Mouse (Mus musculus) kidney, adult 2 months (tissue): ENCODE results near the gene Chp1. TPM values are rescaled to one million over a fixed set of nuclear protein-coding genes. Genes with fewer than 3 reads are reported as not detected.
"Not testable (repeated sequence)": the region's sequence is repeated elsewhere in the genome, so short reads cannot be mapped to it uniquely, and the experiment has no call there.

ENCODE experiments used
- DNase-seq: peaks from one replicate; pipeline ENCODE4 v3.0.0; 2021
- H3K27ac ChIP-seq: fragments of 200-500 bp; 2 replicates; pipeline ENCODE4 v1.5.1; 2012; ENCODE audit warnings: low read depth, low read length, control low read depth, inconsistent platforms; ENCODE audit not compliant: insufficient read depth
- H3K27me3 ChIP-seq: fragments of 200-500 bp; replicated peaks from 2 replicates; pipeline ENCODE4 v1.6.1; 2012; ENCODE audit warnings: mild to moderate bottlenecking, moderate library complexity, low read length, inconsistent platforms; ENCODE audit not compliant: control insufficient read depth, insufficient read depth
- H3K36me3 ChIP-seq: fragments of 200-500 bp; 2 replicates; pipeline ENCODE4 v1.6.1; 2012; ENCODE audit warnings: mild to moderate bottlenecking, moderate library complexity, low read length, inconsistent platforms; ENCODE audit not compliant: control insufficient read depth, insufficient read depth
- H3K4me1 ChIP-seq: fragments of 200-500 bp; 2 replicates; pipeline ENCODE4 v1.6.1; 2011; ENCODE audit warnings: low read length; ENCODE audit not compliant: control insufficient read depth, insufficient read depth
- H3K4me3 ChIP-seq: fragments of 200-500 bp; 2 replicates; pipeline ENCODE4 v1.5.1; 2011; ENCODE audit warnings: mild to moderate bottlenecking, low read depth, low read length, control low read depth; ENCODE audit not compliant: insufficient read depth
- CTCF ChIP-seq: fragments of 200-500 bp; conservative IDR thresholded peaks from 2 replicates; pipeline ENCODE4 v1.5.1; 2011; ENCODE audit warnings: low read depth, mild to moderate bottlenecking, control low read depth, low read length, moderate library complexity, mixed read lengths; ENCODE audit not compliant: insufficient read depth, insufficient read length
- POLR2A ChIP-seq: fragments of 200-500 bp; IDR thresholded peaks from one replicate; pipeline ENCODE4 v1.6.1; 2011; ENCODE audit warnings: low read depth, low read length, control low read depth
- WGBS: fragments of 180-500 bp; shearing (Covaris S2); methylation state at CpG from one replicate; pipeline ENCODE4 v1.1.7; 2018; 5-methylcytosine and 5-hydroxymethylcytosine counted together
- polyA plus RNA-seq: library from polyadenylated mRNA; depleted of rRNA; stranded (reverse); fragments of >200 nt; gene quantifications from 2 replicates; pipeline ENCODE4 v1.2.3, GENCODE M21; 2012

Chp1 gene
- polyA plus RNA-seq, 1 experiment, result 135 TPM

GRCm38 (mm10) chr2:119593765-119594112 lies 46.2 kb downstream of the Chp1 start:
- peaks cover 10% of the 10 kb centered on the region for H3K4me1 ChIP-seq
- H3K27me3 ChIP-seq, result no peaks in the 10 kb centered on the region
- TF ChIP-seq CTCF, result no peak
- TF ChIP-seq POLR2A, result no peak
- no peak for DNase-seq
- peak overlapping the region; percentile 97 for H3K27ac ChIP-seq
- peaks cover 2% of the 10 kb centered on the region; the same call in 1 of the 2 replicates for H3K36me3 ChIP-seq
- H3K4me3 ChIP-seq, result no peak overlapping the region
- WGBS, result 6% methylated on average over 7 of the region's 7 CpGs

- Histone ChIP-seq H3K4me1 (peaks cover 10% of the 10 kb centered on the region), H3K27ac (peak overlapping the region; percentile 97), H3K36me3 (peaks cover 2% of the 10 kb centered on the region; the same call in 1 of the 2 replicates), H3K27me3 (no peaks in the 10 kb centered on the region), H3K4me3 (peak overlapping the region; percentile 82)
- no peak for TF ChIP-seq CTCF
- peak; percentile 77 for TF ChIP-seq POLR2A
- WGBS, result under 1% methylated on average over 61 of the region's 61 CpGs
- peak; percentile 99 for DNase-seq
Observed at GRCm38 (mm10) chr2:119594113-119594981, 46.9 kb downstream of the Chp1 start.

- Histone ChIP-seq H3K36me3 (peaks cover 4% of the 10 kb centered on the region; the same call in 1 of the 2 replicates), H3K27me3 (no peaks in the 10 kb centered on the region), H3K4me1 (peaks cover 10% of the 10 kb centered on the region), H3K27ac (peak overlapping the region; percentile 58), H3K4me3 (peak overlapping the region; percentile 82)
- 11% methylated on average over 4 of the region's 4 CpGs for WGBS
- TF ChIP-seq POLR2A (no peak), CTCF (no peak)
- no peak for DNase-seq
Observed at GRCm38 (mm10) chr2:119595308-119595707, 47.8 kb downstream of the Chp1 start.

- WGBS, result 55% methylated on average over 8 of the region's 8 CpGs
- TF ChIP-seq CTCF (no peak), POLR2A (no peak)
- Histone ChIP-seq H3K4me1 (peaks cover 16% of the 10 kb centered on the region), H3K4me3 (no peak overlapping the region), H3K27ac (no peak overlapping the region), H3K27me3 (no peaks in the 10 kb centered on the region), H3K36me3 (peaks cover 7% of the 10 kb centered on the region; the same call in 1 of the 2 replicates)
- peak; percentile 49 for DNase-seq
Observed at GRCm38 (mm10) chr2:119596781-119597330, 49.4 kb downstream of the Chp1 start.

GRCm38 (mm10) chr2:119601027-119601426 lies 53.5 kb downstream of the Chp1 start:
- peaks cover 13% of the 10 kb centered on the region; the same call in 1 of the 2 replicates for H3K36me3 ChIP-seq
- TF ChIP-seq CTCF (no peak), POLR2A (no peak)
- 81% methylated on average over 4 of the region's 4 CpGs for WGBS

GRCm38 (mm10) chr2:119601575-119601974 lies 54.1 kb downstream of the Chp1 start:
- not testable (repeated sequence) for H3K4me3 ChIP-seq, DNase-seq, H3K27me3 ChIP-seq, H3K27ac ChIP-seq, H3K4me1 ChIP-seq
- H3K36me3 ChIP-seq, result peaks cover 13% of the 10 kb centered on the region; the same call in 1 of the 2 replicates
- WGBS, result 40% methylated on average over 3 of the region's 3 CpGs

More at GRCm38 (mm10) chr2:119601027-119601426, 53.5 kb downstream of the Chp1 start:
- H3K4me1 ChIP-seq, result peaks cover 12% of the 10 kb centered on the region
- no peak overlapping the region for H3K27ac ChIP-seq
- H3K27me3 ChIP-seq, result no peaks in the 10 kb centered on the region
- no peak for DNase-seq
- H3K4me3 ChIP-seq, result no peak overlapping the region

GRCm38 (mm10) chr2:119602488-119602887 lies 55.0 kb downstream of the Chp1 start:
- 9% methylated on average over 1 of the region's 1 CpGs for WGBS
- TF ChIP-seq CTCF (no peak), POLR2A (no peak)
- Histone ChIP-seq H3K27ac (no peak overlapping the region; the same call in 1 of the 2 replicates), H3K27me3 (no peaks in the 10 kb centered on the region), H3K36me3 (peaks cover 14% of the 10 kb centered on the region; the same call in 1 of the 2 replicates), H3K4me1 (peaks cover 10% of the 10 kb centered on the region; the same call in 1 of the 2 replicates), H3K4me3 (no peak overlapping the region)
- DNase-seq, result peak; percentile 44
